Mouse (Mus musculus): ENCODE results near the gene Rab6b.
"Not testable (repeated sequence)": the region's sequence is repeated elsewhere in the genome, so short reads cannot be mapped to it uniquely, and the experiment has no call there.

The Rab6b gene

GRCm38 (mm10) chr9:103093681-103094080 lies 17.9 kb upstream of the Rab6b start:
- no peak for DNase-seq (ENCODE audit: low read depth, low spot score)

GRCm38 (mm10) chr9:103108341-103108798 lies 3.2 kb upstream of the Rab6b start:
- DNase-seq (ENCODE audit: low read depth, low spot score) = not testable (repeated sequence)

- no peak for DNase-seq (ENCODE audit: low read depth, low spot score)
Observed at GRCm38 (mm10) chr9:103108943-103109670, 2.5 kb upstream of the Rab6b start.

- DNase-seq (ENCODE audit: low read depth, low spot score) = no peak
Observed at GRCm38 (mm10) chr9:103109911-103110310, 1.7 kb upstream of the Rab6b start.

GRCm38 (mm10) chr9:103110727-103111501 lies 673 bp upstream of the Rab6b start:
- no peak for DNase-seq (ENCODE audit: low read depth, low spot score)

GRCm38 (mm10) chr9:103112471-103113271 lies 1.1 kb downstream of the Rab6b start:
- no peak for DNase-seq (ENCODE audit: low read depth, low spot score)

- DNase-seq (ENCODE audit: low read depth, low spot score) = no peak
Observed at GRCm38 (mm10) chr9:103113351-103113750, 1.8 kb downstream of the Rab6b start.

- no peak for DNase-seq (ENCODE audit: low read depth, low spot score)
Observed at GRCm38 (mm10) chr9:103114326-103114725, 2.7 kb downstream of the Rab6b start.

DNA sequence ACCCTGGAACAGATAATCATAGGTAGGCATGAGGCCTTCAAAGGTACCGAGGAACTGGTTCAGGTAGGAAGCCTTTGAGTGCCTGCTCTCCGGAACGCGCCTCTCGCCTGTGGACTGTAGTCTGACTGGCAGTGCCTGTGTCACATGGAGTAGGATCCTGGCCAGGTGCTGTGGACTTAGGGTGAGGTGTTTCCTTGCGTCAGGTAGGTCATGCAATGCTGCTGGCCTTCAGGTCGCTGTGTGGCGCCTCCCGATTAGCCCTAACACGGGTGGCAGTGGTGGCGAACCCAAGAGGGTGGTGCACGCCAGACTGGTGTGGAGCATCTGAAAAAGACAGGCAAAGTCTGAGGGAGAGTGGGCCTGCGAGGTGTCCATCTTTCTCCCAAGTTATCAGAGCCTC lies 3.3 kb downstream of the Rab6b start:
- no peak for DNase-seq (ENCODE audit: low read depth, low spot score)

DNA sequence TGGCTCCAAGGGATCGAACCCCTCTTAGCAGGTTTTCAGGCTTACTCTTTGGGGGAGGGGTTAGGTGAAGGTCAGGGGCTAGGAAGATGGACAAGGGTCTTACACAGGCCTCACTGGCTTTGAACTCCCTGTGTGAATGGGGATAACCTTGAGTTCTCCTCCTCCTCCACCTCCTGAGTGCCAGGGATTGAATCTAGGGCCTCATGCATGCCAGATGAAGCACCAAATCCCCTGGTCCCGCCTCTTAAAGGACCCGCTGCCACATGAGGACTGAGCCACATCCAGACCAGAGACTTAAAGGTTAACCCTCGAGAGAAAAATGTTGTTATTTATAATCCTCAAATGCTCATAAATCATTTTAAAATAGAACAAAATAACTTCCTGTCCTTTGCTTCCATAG lies 5.4 kb downstream of the Rab6b start:
- DNase-seq (ENCODE audit: low read depth, low spot score) = no peak

GRCm38 (mm10) chr9:103117495-103117894 lies 5.9 kb downstream of the Rab6b start:
- no peak for DNase-seq (ENCODE audit: low read depth, low spot score)

GRCm38 (mm10) chr9:103117951-103118350 lies 6.4 kb downstream of the Rab6b start:
- no peak for DNase-seq (ENCODE audit: low read depth, low spot score)

GRCm38 (mm10) chr9:103118651-103119275 lies 7.2 kb downstream of the Rab6b start:
- no peak for DNase-seq (ENCODE audit: low read depth, low spot score)

DNA sequence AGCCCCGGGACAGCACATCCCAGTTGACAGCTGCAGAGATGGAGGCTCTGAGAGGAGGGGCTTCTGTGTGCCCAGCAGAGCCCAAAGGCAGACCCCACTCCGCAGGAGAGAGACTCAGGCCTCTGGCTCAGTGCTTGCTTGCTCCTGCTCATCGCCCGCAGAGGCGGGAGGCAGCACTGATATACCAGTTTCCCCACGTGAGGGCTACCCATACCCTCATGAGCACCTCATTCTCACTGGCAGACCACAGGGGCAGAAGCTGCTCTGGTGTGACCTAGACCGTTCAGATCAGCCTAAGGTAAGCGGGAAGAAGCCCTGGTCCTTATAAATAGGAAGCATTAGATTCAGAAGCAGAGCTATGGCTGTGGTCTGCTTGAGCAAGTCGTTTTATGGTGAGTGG lies 8.2 kb downstream of the Rab6b start:
- no peak for DNase-seq (ENCODE audit: low read depth, low spot score)

DNA sequence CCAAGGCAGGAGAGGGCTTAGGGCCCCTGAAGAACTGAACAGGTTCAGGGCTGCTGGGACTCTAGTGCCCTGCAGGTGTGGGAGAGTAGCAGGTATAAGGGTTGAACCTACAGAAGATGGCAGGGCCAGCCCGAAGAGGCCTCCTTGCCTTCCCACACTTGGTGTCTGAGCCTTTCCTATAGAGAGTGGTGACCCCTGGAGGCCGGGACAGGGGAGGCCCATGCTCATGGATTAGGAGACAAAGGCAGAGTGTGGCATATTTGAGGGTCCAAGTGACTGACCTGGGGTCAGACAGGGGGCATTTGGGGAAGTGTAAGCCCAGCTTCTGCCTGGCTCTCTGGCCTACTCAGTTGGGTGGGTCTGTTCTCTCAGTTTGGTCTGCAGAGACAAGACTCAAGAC lies 8.6 kb downstream of the Rab6b start:
- DNase-seq (ENCODE audit: low read depth, low spot score) = no peak

DNA sequence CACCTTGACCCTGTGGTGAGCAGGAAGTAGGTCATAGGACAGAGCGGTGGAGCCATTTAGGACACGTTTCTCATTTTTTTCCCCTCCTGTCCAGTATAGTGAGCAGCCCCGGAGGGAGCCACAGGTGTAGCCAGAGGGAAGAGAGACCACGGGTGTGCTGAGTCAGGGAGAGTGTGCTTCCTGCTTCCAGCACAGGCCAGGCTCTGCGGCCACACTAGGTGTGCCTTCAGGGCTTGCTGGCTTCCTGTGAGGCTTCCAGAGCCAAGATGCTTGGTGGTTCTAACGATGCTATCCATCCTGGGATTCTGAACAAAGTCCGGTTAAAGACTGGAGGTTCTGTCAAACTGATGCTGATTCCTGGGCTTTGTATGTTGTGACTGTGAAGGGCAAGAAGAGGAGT lies 10.0 kb downstream of the Rab6b start:
- DNase-seq (ENCODE audit: low read depth, low spot score) = no peak

DNA sequence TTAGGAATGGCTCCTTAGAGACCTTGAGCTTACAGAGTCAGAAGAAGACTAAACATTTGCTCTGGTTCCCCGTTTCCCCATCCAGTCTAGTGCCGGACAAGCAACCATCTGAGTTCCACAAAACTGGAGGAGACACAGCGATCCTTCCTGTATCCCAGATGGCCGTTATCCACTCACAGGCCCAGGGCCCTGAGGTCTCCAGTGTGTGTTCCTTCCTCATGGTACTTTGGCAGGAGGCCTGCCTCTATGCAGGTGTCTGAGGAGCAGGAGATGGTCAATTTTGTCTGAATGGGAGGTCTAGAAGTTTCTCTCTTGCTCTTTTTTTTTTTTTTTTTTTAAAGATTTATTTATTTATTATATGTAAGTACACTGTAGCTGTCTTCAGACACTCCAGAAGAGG lies 13.2 kb downstream of the Rab6b start:
- DNase-seq (ENCODE audit: low read depth, low spot score) = no peak

- DNase-seq (ENCODE audit: low read depth, low spot score) = peak; percentile 67
Observed at GRCm38 (mm10) chr9:103133493-103134124, 22.0 kb downstream of the Rab6b start.

DNA sequence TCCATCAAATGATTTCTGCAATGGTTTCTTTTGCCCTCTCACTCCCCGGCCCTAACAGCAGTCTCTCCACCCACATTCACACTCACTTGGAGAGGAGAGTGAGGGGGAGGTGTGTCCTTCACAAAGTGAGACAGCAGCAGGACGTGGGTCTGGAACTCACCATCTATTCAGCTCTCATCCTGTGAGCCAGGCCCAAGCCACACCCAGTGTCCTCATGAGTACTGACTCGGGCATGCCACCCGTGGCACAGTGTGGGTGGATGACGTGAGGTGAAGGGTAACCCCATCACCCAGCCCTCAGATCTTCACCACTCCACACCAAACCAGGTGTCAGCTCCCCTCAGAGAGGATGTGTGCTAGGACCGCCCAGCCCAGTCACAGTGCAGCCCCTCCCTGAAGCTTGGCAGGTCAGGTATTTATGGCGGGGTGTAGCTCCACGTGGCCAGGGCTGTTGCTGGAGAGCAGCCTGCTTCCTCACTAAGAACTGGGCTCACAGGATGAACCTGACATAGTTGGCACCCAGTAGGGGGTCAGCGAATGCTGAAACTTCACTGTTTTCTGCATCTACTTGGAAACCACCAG lies 23.0 kb downstream of the Rab6b start:
- peak; percentile 59 for DNase-seq (ENCODE audit: low read depth, low spot score)

- DNase-seq (ENCODE audit: low read depth, low spot score) = no peak
Observed at GRCm38 (mm10) chr9:103139481-103139880, 27.9 kb downstream of the Rab6b start.

- peak; percentile 53 for DNase-seq (ENCODE audit: low read depth, low spot score)
Observed at GRCm38 (mm10) chr9:103140384-103140783, 28.8 kb downstream of the Rab6b start.
